Mouse (Mus musculus): ENCODE results near the gene Limd2.

DNA sequence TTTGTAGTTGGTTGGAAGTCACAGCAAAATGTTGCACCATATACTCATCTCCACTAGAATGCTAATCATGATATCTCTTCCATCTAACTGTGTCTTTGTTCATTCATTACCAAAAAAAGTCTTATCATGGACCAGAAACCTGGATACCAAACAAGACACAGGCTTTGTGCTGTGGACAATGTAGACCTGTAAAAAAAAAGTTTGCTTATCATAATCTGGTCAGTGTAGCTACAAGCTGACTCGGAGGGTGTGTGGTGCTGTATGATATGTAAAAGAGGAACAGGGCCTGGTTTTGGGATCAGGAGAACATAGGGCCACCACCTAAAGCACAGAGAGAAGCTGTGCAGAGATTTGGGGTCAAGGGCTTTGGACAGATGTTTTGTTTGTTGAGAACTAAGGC is 31.2 kb downstream of the Limd2 start:
- TF ChIP-seq POLR2A (IDR thresholded peaks at IDR 0.05; ENCODE audit: borderline replicate concordance, insufficient read depth, low read length) (no peak), CTCF (IDR thresholded peaks at IDR 0.05; ENCODE audit: borderline replicate concordance, insufficient read depth, low read depth, low read length) (no peak)
